Mouse (Mus musculus): ENCODE data around the gene Vmn2r52. TPM values are rescaled to one million over a fixed set of nuclear protein-coding genes. Genes with fewer than 3 reads are reported as not detected.

Gene Vmn2r52
- not detected in 2 replicates for polyA plus RNA-seq (2015; fragmentation: Nextera tagmentation; extraction: Ambion mirVana)

DNA sequence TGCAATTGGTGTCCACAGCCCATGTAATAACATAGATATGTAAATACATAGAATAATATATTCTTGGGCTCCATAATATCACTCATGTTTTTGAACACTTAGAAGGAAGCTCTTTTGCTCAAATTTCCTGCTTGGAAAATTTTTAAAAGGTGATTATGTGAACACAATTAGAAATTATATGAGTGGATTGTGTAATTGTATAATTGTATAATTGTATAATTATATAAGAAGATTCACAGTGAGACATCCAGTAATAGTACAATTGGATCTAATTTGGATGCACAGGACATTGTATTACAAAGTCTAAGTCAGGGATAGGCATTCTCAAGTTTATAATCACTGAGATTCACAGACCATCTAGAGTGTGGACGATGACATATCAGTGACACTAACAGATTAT lies at the start of gene Vmn2r52:
Gene Vmn2r52, minus strand, starts transcription at position 101 of the 400 bp plus-strand sequence.

DNA sequence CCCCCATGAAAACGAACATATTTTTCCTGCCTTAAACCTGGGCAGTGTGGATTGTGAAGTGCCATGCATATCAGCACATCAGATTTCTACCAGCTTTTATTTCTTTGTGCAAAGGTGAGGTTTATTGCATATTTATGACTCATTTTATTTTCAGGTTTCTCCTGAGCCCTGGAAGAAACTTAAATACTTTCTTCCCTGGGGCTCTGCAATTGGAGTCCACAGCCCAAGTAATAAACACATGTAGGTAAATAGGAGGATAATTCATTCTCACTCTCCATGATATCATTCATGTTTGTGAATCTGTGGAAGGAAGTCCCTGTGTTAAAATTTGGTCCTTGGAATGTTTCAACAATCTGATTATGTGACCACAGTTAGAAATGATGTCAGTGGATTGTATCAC lies 70.7 kb downstream of the Vmn2r52 start, which contains the start of gene Vmn2r51:
Gene Vmn2r51, minus strand, starts transcription at position 101 of the 400 bp plus-strand sequence.

Other genes starting within 250 kb of the Vmn2r52 start
- not detected in 2 replicates for gene Vmn2r48, start 223.0 kb downstream of the Vmn2r52 start, polyA plus RNA-seq (2015; fragmentation: Nextera tagmentation; extraction: Ambion mirVana)
- gene Vmn2r49, start 184.3 kb downstream of the Vmn2r52 start, polyA plus RNA-seq (2015; fragmentation: Nextera tagmentation; extraction: Ambion mirVana) = not detected in 2 replicates
- not detected in 2 replicates for gene Vmn2r50, start 123.3 kb downstream of the Vmn2r52 start, polyA plus RNA-seq (2015; fragmentation: Nextera tagmentation; extraction: Ambion mirVana)
- gene Vmn2r51, start 70.8 kb downstream of the Vmn2r52 start, polyA plus RNA-seq (2015; fragmentation: Nextera tagmentation; extraction: Ambion mirVana) = not detected in 2 replicates
- gene Vmn1r66, start 101.4 kb upstream of the Vmn2r52 start, polyA plus RNA-seq (2015; fragmentation: Nextera tagmentation; extraction: Ambion mirVana) = not detected in 2 replicates

All from adrenal gland, postnatal 0 days (tissue).